Mouse (Mus musculus) liver, embryonic 12.5 days (tissue): ENCODE measurements around the gene G0s2. TPM values are rescaled to one million over a fixed set of nuclear protein-coding genes. Genes with fewer than 3 reads are reported as not detected.

Experiments used
- ATAC-seq: fragments of 200-750 bp; cut with Nextera tagmentation; 2 replicates; pipeline ENCODE4 v1.8.0; 2017; ENCODE audit warnings: moderate number of reproducible peaks, mild to moderate bottlenecking, moderate library complexity
- H3K27ac ChIP-seq: fragments of 300-500 bp; sonication (generic); 2 replicates; pipeline ENCODE4 v1.5.1; 2016; ENCODE audit warnings: mild to moderate bottlenecking
- H3K27me3 ChIP-seq: fragments of 300-500 bp; sonication (generic); replicated peaks from 2 replicates; pipeline ENCODE4 v1.6.1; 2016; ENCODE audit warnings: mild to moderate bottlenecking, moderate library complexity
- H3K36me3 ChIP-seq: fragments of 300-500 bp; sonication (generic); 2 replicates; pipeline ENCODE4 v1.6.1; 2016; ENCODE audit warnings: mild to moderate bottlenecking, moderate library complexity
- H3K4me1 ChIP-seq: fragments of 300-500 bp; sonication (generic); 2 replicates; pipeline ENCODE4 v1.6.1; 2016
- H3K4me2 ChIP-seq: fragments of 300-500 bp; sonication (generic); 2 replicates; pipeline ENCODE4 v1.6.1; 2016; ENCODE audit warnings: mild to moderate bottlenecking, moderate library complexity
- H3K4me3 ChIP-seq: fragments of 300-500 bp; sonication (generic); 2 replicates; pipeline ENCODE4 v1.5.1; 2016; ENCODE audit warnings: mild to moderate bottlenecking, moderate library complexity
- H3K9ac ChIP-seq: fragments of 300-500 bp; sonication (generic); 2 replicates; pipeline ENCODE4 v1.6.1; 2016; ENCODE audit warnings: mild to moderate bottlenecking, moderate library complexity
- H3K9me3 ChIP-seq: fragments of 300-500 bp; sonication (generic); replicated peaks from 2 replicates; pipeline ENCODE4 v1.6.1; 2016; ENCODE audit warnings: mild to moderate bottlenecking, moderate library complexity
- WGBS: fragments of 180-500 bp; shearing (Covaris S2); methylation state at CpG from one replicate; pipeline ENCODE4 v1.1.7; 2016; ENCODE audit not compliant: insufficient replicate concordance; 5-methylcytosine and 5-hydroxymethylcytosine counted together
- polyA plus RNA-seq: library from polyadenylated mRNA; unstranded; fragments of >200 nt; fragmentation: Nextera tagmentation; extraction: Ambion mirVana; gene quantifications from 2 replicates; pipeline ENCODE4 v1.2.1, GENCODE M21; 2016

G0s2 gene
- 23.8 and 27.0 TPM in 2 replicates for polyA plus RNA-seq

DNA sequence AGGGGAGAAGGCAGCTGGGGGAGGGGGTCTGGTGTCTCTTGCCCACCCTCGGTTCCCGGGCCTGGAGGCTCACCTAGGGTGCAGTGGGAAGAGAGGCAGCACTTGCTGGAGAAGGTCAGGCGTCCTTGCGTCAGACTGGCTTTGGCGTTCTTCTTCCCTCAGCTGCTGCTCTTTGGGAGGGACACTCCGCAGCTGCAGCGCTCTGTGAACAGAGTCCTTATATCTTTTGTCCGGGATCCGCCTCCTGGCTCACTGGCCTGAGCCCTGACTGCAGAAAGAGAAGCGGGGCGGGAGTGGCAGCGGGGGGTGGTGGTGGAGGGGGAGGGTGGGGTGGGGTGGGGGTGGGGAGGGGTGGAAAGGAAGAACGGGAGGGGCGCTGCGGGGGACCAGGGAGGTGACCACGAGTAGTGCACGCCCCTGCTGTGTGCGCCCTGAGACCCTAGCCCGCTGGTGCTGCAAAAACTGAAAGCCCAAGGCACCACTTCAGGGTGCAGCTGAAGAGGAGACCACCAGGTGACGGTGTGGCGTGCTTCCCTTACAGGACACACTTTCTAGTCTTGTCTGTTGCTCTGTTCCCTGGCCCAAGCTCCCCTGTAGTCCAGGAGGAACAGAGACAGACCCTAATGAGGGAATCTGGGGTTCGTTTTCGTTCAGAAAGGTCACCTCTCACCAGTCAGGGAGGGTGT, at the start of gene G0s2:
G0s2 (minus strand) TSS at position 302 of the 686 bp plus-strand sequence.
- peak within 1 kb of the TSS; percentile 45 for H3K4me3 ChIP-seq
- no peaks in the 10 kb centered on the region for H3K36me3 ChIP-seq
- H3K9ac ChIP-seq: peak within 1 kb of the TSS; percentile 53
- H3K9me3 ChIP-seq: no peaks in the 10 kb centered on the region
- peak within 1 kb of the TSS; percentile 58 for H3K4me2 ChIP-seq
- peak; percentile 77 for ATAC-seq
- H3K27ac ChIP-seq: peak within 1 kb of the TSS; percentile 71
- no peaks in the 10 kb centered on the region for H3K27me3 ChIP-seq
- WGBS: 2% methylated on average over 23 of the region's 23 CpGs
- H3K4me1 ChIP-seq: peaks cover 9% of the 10 kb centered on the region; the same call in 1 of the 2 replicates

DNA sequence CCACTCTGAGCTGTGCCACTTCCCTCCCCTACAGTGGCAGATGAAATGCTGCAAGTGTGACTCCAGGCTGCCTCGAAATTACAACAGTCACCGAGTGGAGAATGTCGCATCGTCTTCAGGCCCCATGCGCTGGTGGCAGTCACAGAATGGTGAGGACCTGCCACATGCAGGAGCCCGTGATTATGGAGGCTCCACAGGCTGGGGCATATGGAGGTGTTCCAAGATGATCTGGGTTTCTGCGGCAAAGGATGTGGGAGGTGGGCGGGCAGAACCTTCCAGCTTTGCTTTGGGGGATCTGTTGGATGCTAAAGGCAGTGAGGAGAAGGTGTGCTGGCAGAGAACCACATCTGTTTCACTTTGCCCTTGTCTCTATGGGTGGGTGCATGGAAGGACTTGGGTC, 47.4 kb upstream of the G0s2 start:
- Histone ChIP-seq H3K27ac (no peak overlapping the region), H3K9ac (no peak overlapping the region), H3K4me1 (no peaks in the 10 kb centered on the region), H3K9me3 (no peaks in the 10 kb centered on the region), H3K4me2 (no peak overlapping the region), H3K36me3 (no peaks in the 10 kb centered on the region), H3K27me3 (no peaks in the 10 kb centered on the region), H3K4me3 (no peak overlapping the region)
- ATAC-seq: no peak
- WGBS: 62% methylated on average over 8 of the region's 8 CpGs

GRCm38 (mm10) chr1:193319721-193320120, 46.7 kb upstream of the G0s2 start:
- H3K4me1 ChIP-seq: no peaks in the 10 kb centered on the region
- H3K36me3 ChIP-seq: no peaks in the 10 kb centered on the region
- H3K4me3 ChIP-seq: no peak overlapping the region
- ATAC-seq: no peak
- WGBS: 46% methylated on average over 3 of the region's 3 CpGs
- no peak overlapping the region for H3K4me2 ChIP-seq
- H3K9ac ChIP-seq: no peak overlapping the region
- no peak overlapping the region for H3K27ac ChIP-seq
- no peaks in the 10 kb centered on the region for H3K27me3 ChIP-seq
- H3K9me3 ChIP-seq: no peaks in the 10 kb centered on the region

- H3K36me3 ChIP-seq: no peaks in the 10 kb centered on the region
- no peaks in the 10 kb centered on the region for H3K9me3 ChIP-seq
- 53% methylated on average over 6 of the region's 6 CpGs for WGBS
- H3K27me3 ChIP-seq: no peaks in the 10 kb centered on the region
- H3K4me2 ChIP-seq: no peak overlapping the region
- H3K4me1 ChIP-seq: peaks cover 3% of the 10 kb centered on the region; the same call in 1 of the 2 replicates
- H3K27ac ChIP-seq: no peak overlapping the region
- ATAC-seq: no peak
- no peak overlapping the region for H3K9ac ChIP-seq
- H3K4me3 ChIP-seq: no peak overlapping the region
Measured at GRCm38 (mm10) chr1:193317159-193317559, 44.1 kb upstream of the G0s2 start.

DNA sequence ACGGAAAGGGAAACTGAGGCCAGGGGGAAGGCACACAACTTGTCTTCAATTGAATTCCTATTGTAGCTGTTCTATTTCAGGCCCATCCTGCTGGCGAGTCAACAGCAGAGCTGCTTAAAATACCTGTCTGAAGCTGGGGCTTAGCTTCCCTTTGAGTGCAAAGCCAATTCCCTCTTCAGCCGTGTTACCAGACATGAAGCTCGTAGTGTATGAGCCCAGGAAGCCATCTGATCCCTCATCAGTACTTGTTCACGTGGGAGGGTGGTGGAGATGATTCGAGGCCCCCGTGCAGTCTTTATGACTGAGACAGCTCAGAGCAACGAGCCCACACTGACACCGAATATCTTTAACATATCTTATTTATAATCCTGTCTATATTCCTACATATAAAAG, 43.3 kb upstream of the G0s2 start:
- Histone ChIP-seq H3K9me3 (no peaks in the 10 kb centered on the region), H3K36me3 (no peaks in the 10 kb centered on the region), H3K4me3 (no peak overlapping the region), H3K4me2 (no peak overlapping the region), H3K27ac (no peak overlapping the region), H3K9ac (no peak overlapping the region), H3K4me1 (peaks cover 3% of the 10 kb centered on the region; the same call in 1 of the 2 replicates), H3K27me3 (no peaks in the 10 kb centered on the region)
- 64% methylated on average over 9 of the region's 9 CpGs for WGBS
- ATAC-seq: no peak

- no peak overlapping the region for H3K9ac ChIP-seq
- H3K4me1 ChIP-seq: peaks cover 3% of the 10 kb centered on the region; the same call in 1 of the 2 replicates
- no peaks in the 10 kb centered on the region for H3K27me3 ChIP-seq
- no peaks in the 10 kb centered on the region for H3K36me3 ChIP-seq
- H3K4me3 ChIP-seq: no peak overlapping the region
- no peak overlapping the region for H3K27ac ChIP-seq
- 50% methylated on average over 5 of the region's 5 CpGs for WGBS
- no peaks in the 10 kb centered on the region for H3K9me3 ChIP-seq
- H3K4me2 ChIP-seq: no peak overlapping the region
- no peak for ATAC-seq
Measured at GRCm38 (mm10) chr1:193315705-193316357, 42.8 kb upstream of the G0s2 start.

- H3K9ac ChIP-seq: no peak overlapping the region
- no peaks in the 10 kb centered on the region for H3K27me3 ChIP-seq
- H3K9me3 ChIP-seq: no peaks in the 10 kb centered on the region
- no peak overlapping the region; the same call in 1 of the 2 replicates for H3K27ac ChIP-seq
- peak; percentile 79 for ATAC-seq
- peaks cover 3% of the 10 kb centered on the region; the same call in 1 of the 2 replicates for H3K4me1 ChIP-seq
- 46% methylated on average over 1 of the region's 1 CpGs for WGBS
- no peak overlapping the region for H3K4me3 ChIP-seq
- H3K36me3 ChIP-seq: no peaks in the 10 kb centered on the region
- no peak overlapping the region for H3K4me2 ChIP-seq
Measured at GRCm38 (mm10) chr1:193311596-193311995, 38.6 kb upstream of the G0s2 start.

GRCm38 (mm10) chr1:193310519-193311085, 37.6 kb upstream of the G0s2 start:
- Histone ChIP-seq H3K36me3 (no peaks in the 10 kb centered on the region), H3K4me3 (no peak overlapping the region), H3K9ac (no peak overlapping the region), H3K4me2 (no peak overlapping the region), H3K27me3 (no peaks in the 10 kb centered on the region), H3K9me3 (no peaks in the 10 kb centered on the region), H3K27ac (no peak overlapping the region), H3K4me1 (peaks cover 3% of the 10 kb centered on the region; the same call in 1 of the 2 replicates)
- 59% methylated on average over 3 of the region's 3 CpGs for WGBS
- no peak for ATAC-seq

GRCm38 (mm10) chr1:193309785-193310518, 36.9 kb upstream of the G0s2 start:
- Histone ChIP-seq H3K36me3 (no peaks in the 10 kb centered on the region), H3K9me3 (no peaks in the 10 kb centered on the region), H3K27ac (no peak overlapping the region), H3K27me3 (no peaks in the 10 kb centered on the region), H3K4me1 (peaks cover 3% of the 10 kb centered on the region; the same call in 1 of the 2 replicates), H3K4me3 (no peak overlapping the region), H3K9ac (no peak overlapping the region), H3K4me2 (no peak overlapping the region)
- no peak for ATAC-seq
- WGBS: 14% methylated on average over 1 of the region's 1 CpGs

DNA sequence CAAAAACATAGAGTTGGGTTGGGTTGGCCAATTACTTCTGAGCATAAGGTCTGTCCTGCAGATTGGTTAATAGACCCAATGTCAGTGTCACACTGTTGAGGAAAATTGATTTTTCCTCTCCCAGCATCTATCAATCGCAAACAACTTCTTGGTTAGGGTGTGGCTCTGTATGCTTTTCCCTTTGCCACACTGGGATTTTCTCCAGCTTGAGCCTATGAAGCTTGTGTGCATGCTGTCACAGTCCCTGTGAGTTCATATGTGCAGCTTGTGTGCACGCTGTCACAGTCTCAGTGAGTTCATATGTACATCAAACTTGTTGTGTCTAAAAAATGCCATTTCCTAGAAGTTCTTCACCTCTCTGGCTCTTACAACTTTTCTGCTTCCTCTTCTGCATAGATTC, 33.8 kb upstream of the G0s2 start:
- ATAC-seq: no peak
- WGBS: 69% methylated on average over 2 of the region's 2 CpGs

DNA sequence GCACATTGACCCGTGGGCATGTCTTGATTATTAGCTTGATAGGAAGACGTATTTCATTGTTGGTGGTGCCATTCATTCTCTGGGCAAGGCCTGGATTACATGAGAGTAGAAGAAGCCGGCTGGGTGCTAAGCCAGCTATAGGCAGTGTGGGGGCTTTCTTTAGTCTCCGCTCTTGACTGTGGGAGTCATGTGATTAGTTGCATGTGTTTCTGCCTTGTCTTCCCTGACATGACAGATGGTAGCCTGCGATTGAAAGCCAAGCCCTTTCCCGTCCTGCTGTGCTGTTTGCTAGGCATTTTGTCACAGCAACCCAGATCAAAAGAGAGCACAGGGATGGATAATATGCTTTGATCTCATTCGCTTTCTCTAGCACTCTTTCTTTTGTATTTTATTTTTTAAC, 32.4 kb upstream of the G0s2 start:
- no peak for ATAC-seq
- H3K36me3 ChIP-seq: no peaks in the 10 kb centered on the region
- no peaks in the 10 kb centered on the region for H3K9me3 ChIP-seq
- H3K9ac ChIP-seq: no peak overlapping the region
- 46% methylated on average over 7 of the region's 7 CpGs for WGBS
- no peak overlapping the region for H3K4me2 ChIP-seq
- H3K4me3 ChIP-seq: no peak overlapping the region
- H3K4me1 ChIP-seq: no peaks in the 10 kb centered on the region
- H3K27ac ChIP-seq: no peak overlapping the region
- no peaks in the 10 kb centered on the region for H3K27me3 ChIP-seq

More for the DNA sequence above, 33.8 kb upstream of the G0s2 start:
- H3K4me1 ChIP-seq: no peaks in the 10 kb centered on the region
- no peak overlapping the region for H3K4me2 ChIP-seq
- no peaks in the 10 kb centered on the region for H3K9me3 ChIP-seq
- no peak overlapping the region for H3K9ac ChIP-seq
- H3K4me3 ChIP-seq: no peak overlapping the region
- H3K27me3 ChIP-seq: no peaks in the 10 kb centered on the region
- no peaks in the 10 kb centered on the region for H3K36me3 ChIP-seq
- no peak overlapping the region for H3K27ac ChIP-seq

DNA sequence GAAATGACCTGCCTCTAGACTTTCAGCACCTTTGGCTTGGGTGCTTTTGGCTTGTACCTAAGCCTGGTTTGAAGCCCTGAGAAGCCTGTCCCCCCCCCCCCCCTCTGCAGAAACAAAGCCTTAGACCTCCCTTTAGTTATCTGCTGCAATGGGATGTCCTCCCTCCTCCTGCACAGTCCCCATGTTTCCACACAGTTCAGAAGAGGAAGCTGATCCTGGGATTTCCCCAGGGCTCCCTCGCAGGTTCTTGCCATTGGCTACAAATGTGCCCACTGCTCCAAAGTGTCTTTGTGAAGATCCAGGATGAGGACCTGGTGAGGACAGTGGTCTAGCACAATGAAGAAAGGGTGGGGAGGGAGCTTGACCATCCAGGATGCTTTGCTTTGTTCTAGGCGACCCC, 30.1 kb upstream of the G0s2 start:
- no peaks in the 10 kb centered on the region for H3K36me3 ChIP-seq
- H3K9me3 ChIP-seq: no peaks in the 10 kb centered on the region
- no peaks in the 10 kb centered on the region for H3K4me1 ChIP-seq
- 21% methylated on average over 2 of the region's 2 CpGs for WGBS
- no peak overlapping the region for H3K4me2 ChIP-seq
- H3K9ac ChIP-seq: no peak overlapping the region
- H3K27me3 ChIP-seq: no peaks in the 10 kb centered on the region
- no peak overlapping the region for H3K4me3 ChIP-seq
- ATAC-seq: no peak
- no peak overlapping the region for H3K27ac ChIP-seq
